ENCODE assay signal across 19 mouse cellular contexts in genomic region chr11:37118058-37118457, GRCm38 (mm10).
DNase-seq lines count a peak whose midpoint lies in the region; TF ChIP-seq lines count a peak whose summit lies in the region.
"Had no signal": no experiment of that assay in that cellular context is flagged by ENCODE, and none has a peak within 500 bp of the region (broad histone marks: within the 10 kb centered on the region; RNA-seq: fewer than 3 reads in every experiment).

No protein-coding gene starts in this region.

- H3K4me1 ChIP-seq in heart, adult 2 months (ENCODE audit: control insufficient read depth, insufficient read depth, low read length): no peaks in the 10 kb centered on the region
- H3K4me1 ChIP-seq: embryonic facial prominence, embryonic 15.5 days; forebrain, embryonic 12.5 days; kidney, embryonic 15.5 days; lung, embryonic 15.5 days; midbrain, embryonic 10.5 days; stomach, embryonic 15.5 days had no signal

- no peaks in the 10 kb centered on the region for H3K79me2 ChIP-seq in heart, adult 2 months (replicated peaks; ENCODE audit: control insufficient read depth, insufficient read depth, low read length)

- intact Hi-C loops in heart, adult 2 months (cut with DNase I): no loop called here
- intact Hi-C loops in heart, postnatal 25 days (cut with DNase I): no loop called here

- no peak for TF ChIP-seq POLR2A in heart, adult 2 months (IDR thresholded peaks at IDR 0.05; ENCODE audit: insufficient read depth, low read depth, low read length)

- no peak for TF ChIP-seq CTCF in heart, adult 2 months (IDR thresholded peaks at IDR 0.05)

- DNase-seq in adrenal gland, adult 8-10 months: peak; percentile 0
- no peak for DNase-seq in adrenal gland, postnatal 4 days (ENCODE audit: low spot score in 2 of 2)
- DNase-seq in cerebellum, postnatal 25 days: peak; percentile 34 to 62
- no peak for DNase-seq in cerebellum, adult 11 months
- peak; percentile 21 to 22 for DNase-seq in heart, adult 2 months
- no peak for DNase-seq in heart, postnatal 25 days (ENCODE audit: low spot score)
- peak; percentile 14 for DNase-seq in heart, postnatal 4 days
- DNase-seq: forebrain, postnatal 0 days; kidney, adult 18-20 months; kidney, postnatal 25 days; right cerebral cortex, postnatal 25 days had no signal

- no peak overlapping the region for H3K27ac ChIP-seq in heart, adult 2 months
- H3K27ac ChIP-seq: embryonic facial prominence, embryonic 15.5 days; forebrain, embryonic 12.5 days; kidney, embryonic 15.5 days; lung, embryonic 15.5 days; midbrain, embryonic 10.5 days; stomach, embryonic 15.5 days had no signal

- H3K9ac ChIP-seq in heart, adult 2 months (ENCODE audit: low read depth, low read length): no peak overlapping the region
- H3K9ac ChIP-seq: embryonic facial prominence, embryonic 15.5 days; forebrain, embryonic 12.5 days; forebrain, postnatal 0 days; heart, embryonic 15.5 days; kidney, embryonic 15.5 days; lung, embryonic 15.5 days; stomach, embryonic 15.5 days had no signal

- H3K27me3 ChIP-seq in heart, adult 2 months (ENCODE audit: control insufficient read depth, insufficient read depth, low read length): no peaks in the 10 kb centered on the region
- H3K27me3 ChIP-seq: embryonic facial prominence, embryonic 15.5 days; forebrain, embryonic 12.5 days; heart, embryonic 15.5 days; kidney, embryonic 15.5 days; lung, embryonic 15.5 days; stomach, embryonic 15.5 days had no signal

- TF ChIP-seq EP300 in heart, adult 2 months (IDR thresholded peaks at IDR 0.05; ENCODE audit: insufficient read depth, low read depth, low read length): no peak

- no peak overlapping the region for H3K4me3 ChIP-seq in heart, adult 2 months
- H3K4me3 ChIP-seq: embryonic facial prominence, embryonic 15.5 days; forebrain, embryonic 12.5 days; kidney, embryonic 15.5 days; lung, embryonic 15.5 days; midbrain, embryonic 10.5 days; stomach, embryonic 15.5 days had no signal

- H3K36me3 ChIP-seq in heart, adult 2 months (ENCODE audit: control insufficient read depth, insufficient read depth, low read length): no peaks in the 10 kb centered on the region
- H3K36me3 ChIP-seq: embryonic facial prominence, embryonic 15.5 days; forebrain, embryonic 12.5 days; G1E; heart, embryonic 15.5 days; kidney, embryonic 15.5 days; lung, embryonic 15.5 days; midbrain, embryonic 10.5 days; stomach, embryonic 15.5 days had no signal

Comparison
In these comparisons a context has a peak if more than half of its experiments do, and no peak if none do; other contexts are left out.
1. DNase-seq: peak in adrenal gland, adult 8-10 months (single experiment), cerebellum, postnatal 25 days (2 of 2), heart, adult 2 months (2 of 2) and heart, postnatal 4 days (single experiment); none in adrenal gland, postnatal 4 days (0 of 2), cerebellum, adult 11 months (single experiment) and heart, postnatal 25 days (single experiment).